Mouse (Mus musculus): ENCODE results near the gene Vmn1r188. TPM values are rescaled to one million over a fixed set of nuclear protein-coding genes. Genes with fewer than 3 reads are reported as not detected.
"Not testable (repeated sequence)": the region's sequence is repeated elsewhere in the genome, so short reads cannot be mapped to it uniquely, and the experiment has no call there.

Gene Vmn1r188
- polyA plus RNA-seq (2011; ENCODE audit: insufficient read length, low read depth, missing spikeins) = not detected in 2 replicates

GRCm38 (mm10) chr13:22084140-22084539, at the start of gene Vmn1r188:
TSS of gene Vmn1r188 (plus strand) at chr13:22084440.
- H3K4me1 ChIP-seq (ENCODE audit: control insufficient read depth, insufficient read depth, low read length); H3K27ac ChIP-seq (ENCODE audit: insufficient read depth, low read length); H3K4me3 ChIP-seq (ENCODE audit: insufficient read depth, low read length): not testable (repeated sequence)

GRCm38 (mm10) chr13:22034443-22035266, 49.6 kb upstream of the Vmn1r188 start:
- TF ChIP-seq CTCF (IDR thresholded peaks at IDR 0.05; ENCODE audit: borderline replicate concordance, insufficient read depth, low read length) = no peak
- TF ChIP-seq POLR2A (IDR thresholded peaks at IDR 0.05; ENCODE audit: low read depth, low read length) = 0 out of 2 replicates have a peak, but pooled peaks have one; percentile 36
- Histone ChIP-seq H3K4me3 (ENCODE audit: insufficient read depth, low read length) (peak overlapping the region; percentile 76), H3K4me1 (ENCODE audit: control insufficient read depth, insufficient read depth, low read length) (peaks cover 6% of the 10 kb centered on the region; the same call in 1 of the 2 replicates), H3K27ac (ENCODE audit: insufficient read depth, low read length) (peak overlapping the region; percentile 95)

GRCm38 (mm10) chr13:22035267-22036148, 48.7 kb upstream of the Vmn1r188 start, which contains the start of the genes Hist1h2ah and Hist1h2bk:
TSS of gene Hist1h2ah (minus strand) at chr13:22035568.
TSS of gene Hist1h2bk (plus strand) at chr13:22035870.
- H3K27ac ChIP-seq (ENCODE audit: insufficient read depth, low read length) = peak within 1 kb of the TSS; percentile 95
- TF ChIP-seq POLR2A (IDR thresholded peaks at IDR 0.05; ENCODE audit: low read depth, low read length) = peak; percentile 56
- H3K4me3 ChIP-seq (ENCODE audit: insufficient read depth, low read length) = peak within 1 kb of the TSS; percentile 76
- H3K4me1 ChIP-seq (ENCODE audit: control insufficient read depth, insufficient read depth, low read length) = not testable (repeated sequence)

GRCm38 (mm10) chr13:22036149-22036956, 47.9 kb upstream of the Vmn1r188 start:
- peak overlapping the region; percentile 46 for H3K4me3 ChIP-seq (ENCODE audit: insufficient read depth, low read length)
- H3K4me1 ChIP-seq (ENCODE audit: control insufficient read depth, insufficient read depth, low read length) = peaks cover 6% of the 10 kb centered on the region; the same call in 1 of the 2 replicates
- TF ChIP-seq POLR2A (IDR thresholded peaks at IDR 0.05; ENCODE audit: low read depth, low read length) (peak; percentile 45), CTCF (IDR thresholded peaks at IDR 0.05; ENCODE audit: borderline replicate concordance, insufficient read depth, low read length) (no peak)
- H3K27ac ChIP-seq (ENCODE audit: insufficient read depth, low read length) = peak overlapping the region; percentile 41

GRCm38 (mm10) chr13:22036986-22037385, 47.3 kb upstream of the Vmn1r188 start:
- H3K4me3 ChIP-seq (ENCODE audit: insufficient read depth, low read length) = no peak overlapping the region
- peaks cover 6% of the 10 kb centered on the region; the same call in 1 of the 2 replicates for H3K4me1 ChIP-seq (ENCODE audit: control insufficient read depth, insufficient read depth, low read length)
- H3K27ac ChIP-seq (ENCODE audit: insufficient read depth, low read length) = no peak overlapping the region
- no peak for TF ChIP-seq POLR2A (IDR thresholded peaks at IDR 0.05; ENCODE audit: low read depth, low read length)
- TF ChIP-seq CTCF (IDR thresholded peaks at IDR 0.05; ENCODE audit: borderline replicate concordance, insufficient read depth, low read length) = no peak

- TF ChIP-seq CTCF (IDR thresholded peaks at IDR 0.05; ENCODE audit: borderline replicate concordance, insufficient read depth, low read length) (no peak), POLR2A (IDR thresholded peaks at IDR 0.05; ENCODE audit: low read depth, low read length) (no peak)
- H3K27ac ChIP-seq (ENCODE audit: insufficient read depth, low read length) = no peak overlapping the region
- no peak overlapping the region for H3K4me3 ChIP-seq (ENCODE audit: insufficient read depth, low read length)
- H3K4me1 ChIP-seq (ENCODE audit: control insufficient read depth, insufficient read depth, low read length) = peaks cover 6% of the 10 kb centered on the region; the same call in 1 of the 2 replicates
Measured at GRCm38 (mm10) chr13:22037415-22037814, 46.8 kb upstream of the Vmn1r188 start.

- Histone ChIP-seq H3K4me1 (ENCODE audit: control insufficient read depth, insufficient read depth, low read length) (peaks cover 6% of the 10 kb centered on the region; the same call in 1 of the 2 replicates), H3K27ac (ENCODE audit: insufficient read depth, low read length) (no peak overlapping the region), H3K4me3 (ENCODE audit: insufficient read depth, low read length) (no peak overlapping the region)
- TF ChIP-seq CTCF (IDR thresholded peaks at IDR 0.05; ENCODE audit: borderline replicate concordance, insufficient read depth, low read length) (no peak), POLR2A (IDR thresholded peaks at IDR 0.05; ENCODE audit: low read depth, low read length) (no peak)
Measured at GRCm38 (mm10) chr13:22039364-22039763, 44.9 kb upstream of the Vmn1r188 start.

- peak overlapping the region; percentile 26 for H3K4me3 ChIP-seq (ENCODE audit: insufficient read depth, low read length)
- H3K4me1 ChIP-seq (ENCODE audit: control insufficient read depth, insufficient read depth, low read length) = peaks cover 8% of the 10 kb centered on the region; the same call in 1 of the 2 replicates
- peak overlapping the region; percentile 71 for H3K27ac ChIP-seq (ENCODE audit: insufficient read depth, low read length)
- TF ChIP-seq POLR2A (IDR thresholded peaks at IDR 0.05; ENCODE audit: low read depth, low read length) = no peak; the same call in 1 of the 2 replicates
- no peak for TF ChIP-seq CTCF (IDR thresholded peaks at IDR 0.05; ENCODE audit: borderline replicate concordance, insufficient read depth, low read length)
Measured at GRCm38 (mm10) chr13:22039951-22040463, 44.2 kb upstream of the Vmn1r188 start.
